Mouse (Mus musculus): ENCODE measurements around the gene Rora. TPM values are rescaled to one million over a fixed set of nuclear protein-coding genes. Genes with fewer than 3 reads are reported as not detected.

Gene Rora
- polyA plus RNA-seq, 1 experiment from 2014 or later, result 23.2 TPM

DNA sequence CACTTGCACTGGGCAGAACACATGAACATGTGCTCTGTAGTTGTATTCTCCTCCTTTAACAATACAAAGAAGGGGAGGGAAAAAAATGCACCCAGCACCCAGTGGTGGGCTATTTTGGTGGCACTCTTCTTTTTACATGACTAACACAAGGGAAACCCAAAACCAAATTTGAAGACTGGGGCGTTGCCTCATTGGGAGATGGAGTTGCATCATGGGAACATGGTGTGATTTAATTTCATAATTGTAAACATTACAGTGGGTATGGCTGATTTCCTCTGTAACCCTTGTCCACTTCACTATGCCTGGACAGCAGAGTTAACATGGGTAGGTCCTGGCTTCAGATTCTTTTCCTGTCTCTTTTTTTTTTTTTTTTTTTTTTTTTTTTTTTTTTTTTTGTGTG lies 634.5 kb downstream of the Rora start:
- Histone ChIP-seq H3K9ac (replicated peaks; ENCODE audit: low read depth, low read length) (no peak overlapping the region), H3K9me3 (ENCODE audit: control insufficient read depth, low read length) (no peaks in the 10 kb centered on the region), H3K27ac (ENCODE audit: low read depth, low read length) (no peak overlapping the region), H3K36me3 (ENCODE audit: control insufficient read depth, insufficient read depth, low read length) (no peaks in the 10 kb centered on the region), H3K27me3 (ENCODE audit: control insufficient read depth, insufficient read depth, low read length) (peaks cover 18% of the 10 kb centered on the region), H3K4me2 (ENCODE audit: low read depth, low read length) (no peak overlapping the region), H3K4me3 (ENCODE audit: low read depth, low read length) (no peak overlapping the region), H3K4me1 (ENCODE audit: control insufficient read depth, insufficient read depth, low read length) (peaks cover 16% of the 10 kb centered on the region)
- WGBS, result 83% methylated on average over 1 of the region's 1 CpGs
- no peak for ATAC-seq (ENCODE audit: low read depth)

DNA sequence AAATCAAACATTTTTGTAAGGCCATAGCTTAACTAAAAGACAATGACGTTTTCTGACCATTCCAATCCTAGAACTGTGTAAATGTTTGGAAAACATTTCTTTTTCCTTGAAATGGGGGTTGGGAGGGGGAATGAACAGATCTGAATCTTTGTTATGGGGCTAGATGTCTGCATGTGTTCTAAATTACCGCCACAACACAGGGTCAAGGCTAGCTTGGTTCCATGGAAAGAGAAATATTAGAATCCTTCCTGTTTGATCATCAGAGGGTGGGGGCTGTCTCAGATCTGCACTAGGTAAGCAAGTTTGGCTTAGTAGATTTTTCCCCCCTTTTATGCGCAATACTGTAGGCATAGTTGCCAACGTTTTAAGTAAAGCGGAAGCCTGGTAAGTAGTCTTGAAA lies 635.0 kb downstream of the Rora start:
- peaks cover 16% of the 10 kb centered on the region for H3K4me1 ChIP-seq (ENCODE audit: control insufficient read depth, insufficient read depth, low read length)
- peaks cover 19% of the 10 kb centered on the region for H3K27me3 ChIP-seq (ENCODE audit: control insufficient read depth, insufficient read depth, low read length)
- H3K9me3 ChIP-seq (ENCODE audit: control insufficient read depth, low read length), result no peaks in the 10 kb centered on the region
- no peak overlapping the region for H3K27ac ChIP-seq (ENCODE audit: low read depth, low read length)
- no peak overlapping the region for H3K9ac ChIP-seq (replicated peaks; ENCODE audit: low read depth, low read length)
- H3K4me2 ChIP-seq (ENCODE audit: low read depth, low read length), result no peak overlapping the region
- no peak for ATAC-seq (ENCODE audit: low read depth)
- H3K36me3 ChIP-seq (ENCODE audit: control insufficient read depth, insufficient read depth, low read length), result no peaks in the 10 kb centered on the region
- no peak overlapping the region for H3K4me3 ChIP-seq (ENCODE audit: low read depth, low read length)
- 49% methylated on average over 5 of the region's 5 CpGs for WGBS

DNA sequence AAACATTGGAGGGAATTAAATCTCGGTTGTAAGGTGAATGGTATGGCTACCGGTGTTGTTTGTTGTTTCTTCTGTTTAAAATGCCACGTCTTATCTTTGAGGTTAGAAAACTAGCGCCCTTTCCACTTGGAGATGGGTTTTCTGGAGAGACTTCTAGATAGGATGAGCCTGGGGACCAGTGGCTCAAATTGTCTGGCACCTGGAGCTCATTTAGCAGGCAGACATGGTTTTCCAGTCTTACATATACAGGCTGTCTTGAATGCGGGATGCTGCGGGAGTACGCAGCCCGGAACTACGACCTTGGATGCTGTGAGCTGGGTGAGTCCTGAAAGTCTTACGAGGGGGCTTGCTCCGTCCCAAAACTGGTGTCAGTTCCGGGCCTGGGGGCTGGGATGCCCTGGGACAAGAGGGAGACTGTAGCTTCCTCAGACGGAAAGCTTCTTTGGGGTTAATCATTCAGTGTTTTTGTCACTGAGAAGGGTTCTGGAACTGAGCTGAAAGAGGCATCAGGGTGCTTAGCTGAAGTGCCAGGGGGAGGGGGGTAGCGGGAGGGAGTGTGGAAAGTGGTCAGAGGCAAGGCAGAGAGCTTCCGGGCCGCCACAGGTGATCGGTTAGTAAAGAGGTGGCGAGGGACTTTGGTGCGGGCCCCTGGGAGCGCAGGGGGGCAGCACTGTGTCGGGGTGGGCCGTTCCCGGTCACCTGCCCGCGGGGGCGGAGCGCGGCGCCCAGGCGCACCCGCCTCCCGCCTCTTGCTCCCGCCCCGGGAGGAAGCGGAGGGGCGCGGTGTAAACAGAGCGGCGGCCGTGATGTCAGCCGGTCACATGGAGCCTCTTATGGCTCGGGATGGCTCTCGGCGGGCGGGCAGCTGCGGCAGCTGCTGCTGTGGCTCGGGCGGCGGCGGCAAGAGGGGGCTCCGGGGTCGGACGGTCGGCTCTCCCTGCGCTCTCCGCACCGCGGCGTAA lies 635.8 kb downstream of the Rora start:
- Histone ChIP-seq H3K27ac (ENCODE audit: low read depth, low read length) (no peak overlapping the region), H3K36me3 (ENCODE audit: control insufficient read depth, insufficient read depth, low read length) (no peaks in the 10 kb centered on the region), H3K4me3 (ENCODE audit: low read depth, low read length) (peak overlapping the region; percentile 50), H3K27me3 (ENCODE audit: control insufficient read depth, insufficient read depth, low read length) (peaks cover 19% of the 10 kb centered on the region), H3K9ac (replicated peaks; ENCODE audit: low read depth, low read length) (peak overlapping the region; percentile 46), H3K4me2 (ENCODE audit: low read depth, low read length) (peak overlapping the region; percentile 98), H3K4me1 (ENCODE audit: control insufficient read depth, insufficient read depth, low read length) (peaks cover 16% of the 10 kb centered on the region), H3K9me3 (ENCODE audit: control insufficient read depth, low read length) (no peaks in the 10 kb centered on the region)
- peak; percentile 94 for ATAC-seq (ENCODE audit: low read depth)
- WGBS, result under 1% methylated on average over 57 of the region's 59 CpGs

DNA sequence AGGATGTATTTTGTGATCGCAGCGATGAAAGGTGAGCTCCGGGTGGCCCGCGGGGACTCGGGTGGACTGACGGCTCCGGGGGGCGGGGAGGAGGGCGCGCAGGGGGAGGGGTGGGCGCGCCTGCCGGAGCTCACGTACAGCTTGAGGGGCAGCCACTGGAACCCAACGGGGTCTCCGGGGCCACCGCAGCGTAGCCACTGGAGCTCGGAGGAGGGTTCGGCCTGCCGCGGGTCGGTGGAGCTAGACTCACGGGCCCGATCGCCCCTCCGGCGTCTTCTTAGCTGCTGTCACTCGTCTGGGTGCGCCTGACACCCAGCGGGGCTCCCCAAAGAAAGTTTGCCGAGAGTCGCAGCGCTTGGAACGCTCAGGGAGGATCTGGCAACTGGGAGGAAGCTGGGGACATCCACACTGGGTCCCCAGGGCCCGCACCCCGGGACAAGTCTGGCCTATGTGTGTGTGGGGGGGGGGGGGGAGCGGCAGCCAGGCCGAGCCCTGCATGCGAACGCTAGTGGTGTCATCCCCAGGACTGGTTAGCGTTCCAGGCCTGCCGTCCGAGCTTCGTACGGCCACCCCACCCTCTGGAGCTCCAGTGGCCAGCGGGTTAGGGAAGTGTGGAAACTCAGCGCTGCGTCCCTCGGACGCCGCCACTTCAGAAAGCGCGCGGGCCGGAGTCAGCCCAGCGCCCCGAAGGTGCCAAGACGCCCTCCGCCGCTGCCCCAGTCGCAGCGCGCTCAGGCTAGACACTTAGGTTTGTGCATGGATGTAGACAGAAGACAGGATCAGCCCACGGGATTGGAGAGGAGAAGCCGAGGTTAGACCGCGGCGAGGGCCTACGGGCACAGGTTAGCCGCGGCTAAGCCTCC lies 636.7 kb downstream of the Rora start:
- no peak overlapping the region for H3K27ac ChIP-seq (ENCODE audit: low read depth, low read length)
- no peaks in the 10 kb centered on the region for H3K36me3 ChIP-seq (ENCODE audit: control insufficient read depth, insufficient read depth, low read length)
- H3K9ac ChIP-seq (replicated peaks; ENCODE audit: low read depth, low read length), result peak overlapping the region; percentile 46
- H3K4me3 ChIP-seq (ENCODE audit: low read depth, low read length), result peak overlapping the region; percentile 50
- peaks cover 16% of the 10 kb centered on the region for H3K4me1 ChIP-seq (ENCODE audit: control insufficient read depth, insufficient read depth, low read length)
- H3K9me3 ChIP-seq (ENCODE audit: control insufficient read depth, low read length), result no peaks in the 10 kb centered on the region
- under 1% methylated on average over 59 of the region's 73 CpGs for WGBS
- H3K4me2 ChIP-seq (ENCODE audit: low read depth, low read length), result peak overlapping the region; percentile 98
- peaks cover 22% of the 10 kb centered on the region for H3K27me3 ChIP-seq (ENCODE audit: control insufficient read depth, insufficient read depth, low read length)
- ATAC-seq (ENCODE audit: low read depth), result peak; percentile 78

DNA sequence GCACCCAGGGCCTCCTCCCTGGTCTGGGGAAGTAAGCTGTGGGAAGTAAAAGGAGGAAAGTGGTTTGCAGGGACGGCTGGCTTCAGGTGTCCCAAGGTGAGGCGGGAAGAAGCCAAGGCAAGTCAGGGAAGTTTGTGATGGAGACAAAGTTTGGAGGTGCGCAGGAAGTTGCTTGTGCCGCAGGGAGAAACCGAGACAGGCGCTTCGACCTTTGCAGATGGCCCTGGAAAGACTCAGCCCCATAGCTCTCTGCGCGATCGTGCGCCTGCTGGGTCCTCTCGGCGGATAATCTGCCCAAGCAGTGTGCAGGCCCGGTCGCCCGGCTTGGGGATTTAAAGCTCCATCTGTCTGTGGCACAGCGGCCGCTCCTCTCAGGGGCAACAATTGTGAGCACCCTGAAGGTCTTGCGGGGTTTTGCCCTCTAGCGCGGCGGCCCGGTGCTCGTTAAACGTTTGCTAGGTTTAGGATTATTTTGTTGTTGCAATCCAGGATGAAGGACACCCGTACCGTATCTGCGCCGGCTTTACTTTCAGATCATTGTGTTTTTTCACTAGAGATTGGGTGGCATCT lies 637.4 kb downstream of the Rora start:
- H3K9ac ChIP-seq (replicated peaks; ENCODE audit: low read depth, low read length), result peak overlapping the region; percentile 46
- no peak overlapping the region for H3K27ac ChIP-seq (ENCODE audit: low read depth, low read length)
- H3K27me3 ChIP-seq (ENCODE audit: control insufficient read depth, insufficient read depth, low read length), result peaks cover 22% of the 10 kb centered on the region
- H3K4me2 ChIP-seq (ENCODE audit: low read depth, low read length), result peak overlapping the region; percentile 98
- peak overlapping the region; percentile 50 for H3K4me3 ChIP-seq (ENCODE audit: low read depth, low read length)
- H3K9me3 ChIP-seq (ENCODE audit: control insufficient read depth, low read length), result no peaks in the 10 kb centered on the region
- under 1% methylated on average over 29 of the region's 29 CpGs for WGBS
- no peak for ATAC-seq (ENCODE audit: low read depth)
- no peaks in the 10 kb centered on the region for H3K36me3 ChIP-seq (ENCODE audit: control insufficient read depth, insufficient read depth, low read length)
- H3K4me1 ChIP-seq (ENCODE audit: control insufficient read depth, insufficient read depth, low read length), result peaks cover 16% of the 10 kb centered on the region

DNA sequence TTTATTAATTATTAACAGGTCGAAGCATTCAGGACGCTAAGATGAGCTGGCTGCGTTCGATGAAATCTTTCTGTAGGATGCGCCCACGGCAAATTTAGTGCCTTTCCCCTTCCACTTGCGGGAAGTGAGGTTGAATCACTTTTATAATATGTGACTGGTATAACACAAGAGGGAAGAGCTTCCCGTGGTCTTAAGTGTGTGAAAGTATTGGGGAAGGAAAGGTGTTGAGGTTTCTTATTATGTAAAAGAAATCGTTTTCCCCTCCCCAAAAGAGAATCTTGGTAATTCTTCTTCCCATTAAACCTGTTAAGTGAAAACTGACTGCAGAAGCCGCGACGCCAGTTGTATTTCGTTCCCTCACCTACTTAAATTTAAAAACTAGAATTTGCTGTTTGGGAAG lies 637.9 kb downstream of the Rora start:
- ATAC-seq (ENCODE audit: low read depth), result no peak
- Histone ChIP-seq H3K4me1 (ENCODE audit: control insufficient read depth, insufficient read depth, low read length) (peaks cover 16% of the 10 kb centered on the region), H3K36me3 (ENCODE audit: control insufficient read depth, insufficient read depth, low read length) (no peaks in the 10 kb centered on the region), H3K4me3 (ENCODE audit: low read depth, low read length) (peak overlapping the region; percentile 50), H3K27me3 (ENCODE audit: control insufficient read depth, insufficient read depth, low read length) (peaks cover 22% of the 10 kb centered on the region), H3K9me3 (ENCODE audit: control insufficient read depth, low read length) (no peaks in the 10 kb centered on the region), H3K9ac (replicated peaks; ENCODE audit: low read depth, low read length) (no peak overlapping the region; the same call in 1 of the 2 replicates), H3K27ac (ENCODE audit: low read depth, low read length) (no peak overlapping the region), H3K4me2 (ENCODE audit: low read depth, low read length) (peak overlapping the region; percentile 98)
- 9% methylated on average over 13 of the region's 13 CpGs for WGBS

DNA sequence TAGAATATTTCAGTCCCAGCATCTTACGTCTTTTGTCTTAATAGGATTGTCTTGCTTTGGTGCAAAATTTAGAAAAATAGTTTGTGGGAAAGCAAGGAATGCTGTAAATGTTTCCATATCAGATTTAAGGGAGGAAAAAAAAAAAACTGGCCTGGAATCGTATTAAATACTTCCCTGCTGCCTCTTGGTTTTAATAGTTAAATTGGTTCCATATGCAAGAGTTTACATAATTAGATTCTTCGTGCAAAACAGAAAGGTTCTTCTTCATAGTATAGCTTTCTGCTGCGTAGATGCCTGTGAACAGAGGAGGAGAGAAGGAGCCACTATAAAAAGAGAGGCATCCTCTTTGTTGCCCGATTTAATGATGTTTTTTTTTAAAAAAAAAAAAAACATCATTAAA lies 638.8 kb downstream of the Rora start:
- no peak overlapping the region for H3K4me3 ChIP-seq (ENCODE audit: low read depth, low read length)
- peaks cover 22% of the 10 kb centered on the region for H3K27me3 ChIP-seq (ENCODE audit: control insufficient read depth, insufficient read depth, low read length)
- ATAC-seq (ENCODE audit: low read depth), result no peak
- H3K27ac ChIP-seq (ENCODE audit: low read depth, low read length), result no peak overlapping the region
- peaks cover 16% of the 10 kb centered on the region for H3K4me1 ChIP-seq (ENCODE audit: control insufficient read depth, insufficient read depth, low read length)
- H3K4me2 ChIP-seq (ENCODE audit: low read depth, low read length), result no peak overlapping the region
- H3K36me3 ChIP-seq (ENCODE audit: control insufficient read depth, insufficient read depth, low read length), result no peaks in the 10 kb centered on the region
- WGBS, result 61% methylated on average over 5 of the region's 5 CpGs
- H3K9ac ChIP-seq (replicated peaks; ENCODE audit: low read depth, low read length), result no peak overlapping the region
- H3K9me3 ChIP-seq (ENCODE audit: control insufficient read depth, low read length), result no peaks in the 10 kb centered on the region

DNA sequence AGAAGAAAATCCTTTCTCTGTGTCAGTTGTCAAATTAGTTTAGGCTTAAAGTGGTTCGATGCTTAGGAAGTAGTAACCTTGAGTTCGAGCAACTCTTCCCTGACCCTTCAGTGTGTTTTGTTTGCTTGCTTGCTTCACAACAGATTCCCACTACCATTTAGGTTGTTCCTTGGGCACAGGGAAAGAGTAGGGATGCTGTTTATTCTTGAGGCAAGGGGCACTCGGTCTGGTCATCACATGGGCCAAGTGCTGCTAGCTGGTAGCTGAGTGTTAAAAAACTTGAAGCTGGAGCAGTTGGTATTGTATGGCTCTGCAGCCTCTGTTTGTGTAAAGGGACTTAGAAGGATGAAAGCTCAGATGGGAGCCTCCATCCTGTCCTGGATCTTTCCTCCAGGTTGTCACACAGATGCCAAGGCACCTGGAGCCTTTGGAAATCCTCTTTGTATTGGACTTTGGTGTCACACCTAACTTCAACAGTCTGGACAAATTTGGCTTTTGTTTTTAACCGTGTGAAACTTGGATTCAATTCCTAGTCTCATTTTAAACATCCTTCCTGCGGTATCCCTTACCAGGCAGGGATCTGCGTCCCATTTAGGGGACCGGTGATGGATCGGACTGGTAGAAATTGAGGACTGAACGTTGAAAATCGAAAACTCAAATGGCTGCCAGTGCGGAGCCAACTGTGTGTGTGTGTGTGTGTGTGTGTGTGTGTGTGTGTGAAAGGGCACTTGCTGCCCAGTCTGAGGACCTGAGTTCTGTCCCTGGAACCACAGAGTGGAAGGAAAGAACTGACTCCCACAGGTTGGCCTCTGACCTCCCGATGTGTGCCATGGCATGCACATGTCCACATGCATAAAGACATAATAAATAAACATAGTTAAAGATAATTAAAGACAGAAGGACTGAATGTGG lies 639.4 kb downstream of the Rora start:
- 83% methylated on average over 12 of the region's 12 CpGs for WGBS
- H3K4me1 ChIP-seq (ENCODE audit: control insufficient read depth, insufficient read depth, low read length), result peaks cover 16% of the 10 kb centered on the region

More for the DNA sequence above, 639.4 kb downstream of the Rora start:
- H3K4me2 ChIP-seq (ENCODE audit: low read depth, low read length), result no peak overlapping the region
- no peak overlapping the region for H3K27ac ChIP-seq (ENCODE audit: low read depth, low read length)
- H3K27me3 ChIP-seq (ENCODE audit: control insufficient read depth, insufficient read depth, low read length), result peaks cover 22% of the 10 kb centered on the region
- no peak for ATAC-seq (ENCODE audit: low read depth)
- no peaks in the 10 kb centered on the region for H3K36me3 ChIP-seq (ENCODE audit: control insufficient read depth, insufficient read depth, low read length)
- H3K9ac ChIP-seq (replicated peaks; ENCODE audit: low read depth, low read length), result no peak overlapping the region
- no peaks in the 10 kb centered on the region for H3K9me3 ChIP-seq (ENCODE audit: control insufficient read depth, low read length)
- no peak overlapping the region for H3K4me3 ChIP-seq (ENCODE audit: low read depth, low read length)

All from neural tube, embryonic 14.5 days (tissue).